Mouse (Mus musculus) brain, embryonic 14.5 days (tissue): ENCODE measurements around the gene 1110051M20Rik. TPM values are rescaled to one million over a fixed set of nuclear protein-coding genes. Genes with fewer than 3 reads are reported as not detected.

Experiments
- DNase-seq: peaks from one replicate; pipeline ENCODE4 v3.0.0-alpha.2; 2011; ENCODE audit warnings: low read depth
- CTCF ChIP-seq: fragments of 200-500 bp; IDR thresholded peaks from 2 replicates; pipeline ENCODE4 v1.5.1; 2012; ENCODE audit warnings: inconsistent platforms, mild to moderate bottlenecking, moderate library complexity, borderline replicate concordance; ENCODE audit not compliant: insufficient read depth, insufficient read length; ENCODE audit errors: extremely low read depth
- POLR2A ChIP-seq: fragments of 200-500 bp; IDR thresholded peaks from 2 replicates; pipeline ENCODE4 v1.6.1; 2012; ENCODE audit warnings: mild to moderate bottlenecking, inconsistent platforms, borderline replicate concordance; ENCODE audit not compliant: poor library complexity, insufficient read depth, insufficient read length, severe bottlenecking; ENCODE audit errors: extremely low read depth
- polyA plus RNA-seq: library from polyadenylated mRNA; depleted of rRNA; stranded (reverse); fragments of >200 nt; gene quantifications from 2 replicates; pipeline ENCODE4 v1.2.3, GENCODE M21; 2012

Gene 1110051M20Rik
- polyA plus RNA-seq, 1 experiment = 86.3 TPM

GRCm38 (mm10) chr2:91470055-91470647, 25.6 kb upstream of the 1110051M20Rik start:
- TF ChIP-seq CTCF (no peak), POLR2A (no peak)
- DNase-seq = peak; percentile 65

- TF ChIP-seq CTCF (no peak), POLR2A (no peak)
- peak; percentile 73 for DNase-seq
Measured at GRCm38 (mm10) chr2:91467613-91468012, 23.1 kb upstream of the 1110051M20Rik start.

- DNase-seq = no peak
- TF ChIP-seq POLR2A (no peak), CTCF (no peak)
Measured at GRCm38 (mm10) chr2:91465934-91466333, 21.4 kb upstream of the 1110051M20Rik start.

- DNase-seq = peak; percentile 66
Measured at GRCm38 (mm10) chr2:91462681-91463080, 18.2 kb upstream of the 1110051M20Rik start.

GRCm38 (mm10) chr2:91462196-91462595, 17.7 kb upstream of the 1110051M20Rik start:
- peak; percentile 31 for DNase-seq
- no peak for TF ChIP-seq CTCF
- TF ChIP-seq POLR2A = no peak

More at GRCm38 (mm10) chr2:91462681-91463080, 18.2 kb upstream of the 1110051M20Rik start:
- no peak for TF ChIP-seq POLR2A
- no peak for TF ChIP-seq CTCF

- no peak for DNase-seq
- TF ChIP-seq CTCF (no peak), POLR2A (no peak)
Measured at GRCm38 (mm10) chr2:91461341-91461740, 16.8 kb upstream of the 1110051M20Rik start.

- DNase-seq = no peak
- no peak for TF ChIP-seq CTCF
- no peak for TF ChIP-seq POLR2A
Measured at GRCm38 (mm10) chr2:91460771-91461170, 16.3 kb upstream of the 1110051M20Rik start.

- DNase-seq = no peak
- TF ChIP-seq CTCF (no peak), POLR2A (no peak)
Measured at GRCm38 (mm10) chr2:91460076-91460475, 15.6 kb upstream of the 1110051M20Rik start.

GRCm38 (mm10) chr2:91458673-91459391, 14.3 kb upstream of the 1110051M20Rik start:
- DNase-seq = peak; percentile 80
- peak; percentile 29; the same call in 1 of the 2 replicates for TF ChIP-seq CTCF
- TF ChIP-seq POLR2A = no peak

GRCm38 (mm10) chr2:91458252-91458672, 13.8 kb upstream of the 1110051M20Rik start:
- DNase-seq = peak; percentile 84
- no peak for TF ChIP-seq CTCF
- TF ChIP-seq POLR2A = no peak

GRCm38 (mm10) chr2:91457656-91458251, 13.2 kb upstream of the 1110051M20Rik start:
- peak; percentile 63 for DNase-seq
- no peak for TF ChIP-seq CTCF
